16 mouse cellular contexts compared by ENCODE assay signal in the genomic region with DNA sequence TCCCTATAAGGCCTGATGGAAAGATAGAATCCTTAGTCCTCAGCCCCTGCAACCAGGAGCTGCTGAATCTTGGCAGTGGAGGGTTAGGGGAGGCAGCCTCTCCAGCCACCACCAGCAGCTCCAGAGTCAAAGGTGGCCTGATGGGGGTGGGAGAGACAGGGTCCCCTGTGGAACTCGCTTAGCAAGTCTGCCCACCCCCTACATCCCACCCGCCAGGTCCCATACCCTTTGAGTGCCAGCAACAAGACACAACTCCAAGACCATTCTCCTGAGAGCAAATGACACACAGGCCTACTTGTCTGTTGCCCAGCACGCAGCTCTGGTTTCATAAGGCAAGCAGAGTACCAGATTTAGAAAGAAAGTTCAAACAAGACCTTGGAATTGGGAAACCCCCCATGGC.
"Had no signal": no experiment of that assay in that cellular context is flagged by ENCODE, and none has a peak within 500 bp of the region (broad histone marks: within the 10 kb centered on the region; RNA-seq: fewer than 3 reads in every experiment).

No protein-coding gene starts in this region.

- DNase-seq: retina, postnatal 1 day; right cerebral cortex, adult 18-20 months; right cerebral cortex, postnatal 14 days; right cerebral cortex, postnatal 25 days; right cerebral cortex, postnatal 4 days; spleen, adult 18-20 months; thymus, adult 18-20 months; thymus, adult 2 months; thymus, postnatal 14 days; thymus, postnatal 25 days; thymus, postnatal 36 days; thymus, postnatal 4 days had no signal

- H3K27ac ChIP-seq: neural tube, embryonic 12.5 days; neural tube, embryonic 13.5 days; stomach, embryonic 15.5 days; stomach, postnatal 0 days had no signal

- H3K4me2 ChIP-seq: neural tube, embryonic 12.5 days; neural tube, embryonic 13.5 days; stomach, embryonic 15.5 days had no signal

- H3K36me3 ChIP-seq: neural tube, embryonic 12.5 days; neural tube, embryonic 13.5 days; stomach, embryonic 15.5 days had no signal

- H3K9ac ChIP-seq: neural tube, embryonic 12.5 days; neural tube, embryonic 13.5 days; stomach, embryonic 15.5 days had no signal

- H3K9me3 ChIP-seq: neural tube, embryonic 12.5 days; neural tube, embryonic 13.5 days; stomach, embryonic 15.5 days had no signal

- H3K4me3 ChIP-seq: neural tube, embryonic 12.5 days; neural tube, embryonic 13.5 days; stomach, embryonic 15.5 days had no signal
